Mouse (Mus musculus): Measurements from ENCODE around the gene Diras2. TPM values are rescaled to one million over a fixed set of nuclear protein-coding genes. Genes with fewer than 3 reads are reported as not detected.
A peak's percentile ranks its signal among the peaks of the same experiment; 100 is the strongest.
"Not testable (repeated sequence)": the region's sequence is repeated elsewhere in the genome, so short reads cannot be mapped to it uniquely, and the experiment has no call there.

The Diras2 gene
- total and polyA plus RNA-seq, 2 experiments from 2014 or later, result 6.3 to 47.6 TPM

GRCm38 (mm10) chr13:52507460-52508293 is 23.4 kb downstream of the Diras2 start:
- Histone ChIP-seq H3K4me3 (ENCODE audit: low read depth, low read length) (no peak overlapping the region), H3K36me3 (ENCODE audit: insufficient read depth) (peaks cover 8% of the 10 kb centered on the region; the same call in 1 of the 2 replicates), H3K9me3 (ENCODE audit: low read length) (no peaks in the 10 kb centered on the region), H3K9ac (no peak overlapping the region), H3K27me3 (ENCODE audit: insufficient read depth, low read length) (no peaks in the 10 kb centered on the region), H3K4me1 (ENCODE audit: insufficient read depth) (no peaks in the 10 kb centered on the region), H3K4me2 (ENCODE audit: low read depth) (no peak overlapping the region), H3K27ac (ENCODE audit: low read depth, low read length) (no peak overlapping the region)
- 93% methylated on average over 35 of the region's 35 CpGs for WGBS
- ATAC-seq (no peak), DNase-seq (no peak)
- no peak for TF ChIP-seq CTCF (IDR thresholded peaks at IDR 0.05; ENCODE audit: low read depth)

GRCm38 (mm10) chr13:52506822-52507221 is 24.3 kb downstream of the Diras2 start:
- not testable (repeated sequence) for H3K36me3 ChIP-seq (ENCODE audit: insufficient read depth); H3K9ac ChIP-seq; H3K4me1 ChIP-seq (ENCODE audit: insufficient read depth); H3K27me3 ChIP-seq (ENCODE audit: insufficient read depth, low read length); H3K4me3 ChIP-seq (ENCODE audit: low read depth, low read length); DNase-seq; H3K4me2 ChIP-seq (ENCODE audit: low read depth); ATAC-seq; H3K27ac ChIP-seq (ENCODE audit: low read depth, low read length); H3K9me3 ChIP-seq (ENCODE audit: low read length)
- WGBS, result 81% methylated on average over 3 of the region's 3 CpGs

DNA sequence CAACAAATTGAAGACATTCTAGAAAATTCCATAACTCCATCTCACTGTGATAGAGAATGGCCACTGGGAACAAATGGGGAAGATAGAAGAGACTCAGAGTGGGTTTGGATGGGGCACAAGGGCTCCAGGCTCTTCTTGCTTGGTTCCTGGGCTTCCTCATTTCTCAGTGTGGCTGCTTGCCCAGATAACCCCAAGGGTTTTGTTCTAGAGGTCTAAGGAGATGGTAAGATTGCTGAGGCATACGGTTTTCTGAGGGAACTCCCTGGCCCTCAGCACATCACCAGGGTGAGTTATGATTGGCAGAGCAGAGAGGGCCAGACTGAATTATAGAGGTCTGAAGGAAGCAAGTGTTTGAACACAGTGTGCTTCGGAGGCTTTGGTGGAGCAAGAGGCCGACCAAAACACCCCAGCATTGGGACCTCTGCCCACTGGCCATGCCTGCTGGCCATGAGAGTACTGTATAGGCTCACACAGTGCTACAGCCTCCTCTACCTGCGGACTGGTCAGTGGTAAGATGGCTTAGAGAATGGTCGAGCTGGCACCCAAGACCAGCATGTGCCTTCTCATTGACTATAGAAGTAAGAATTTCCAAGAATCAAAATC is 25.3 kb downstream of the Diras2 start:
- ATAC-seq; H3K4me1 ChIP-seq (ENCODE audit: insufficient read depth); H3K4me3 ChIP-seq (ENCODE audit: low read depth, low read length); H3K9me3 ChIP-seq (ENCODE audit: low read length); DNase-seq; H3K27ac ChIP-seq (ENCODE audit: low read depth, low read length); H3K27me3 ChIP-seq (ENCODE audit: insufficient read depth, low read length); H3K9ac ChIP-seq; H3K4me2 ChIP-seq (ENCODE audit: low read depth); H3K36me3 ChIP-seq (ENCODE audit: insufficient read depth): not testable (repeated sequence)
- WGBS, result 88% methylated on average over 5 of the region's 5 CpGs

DNA sequence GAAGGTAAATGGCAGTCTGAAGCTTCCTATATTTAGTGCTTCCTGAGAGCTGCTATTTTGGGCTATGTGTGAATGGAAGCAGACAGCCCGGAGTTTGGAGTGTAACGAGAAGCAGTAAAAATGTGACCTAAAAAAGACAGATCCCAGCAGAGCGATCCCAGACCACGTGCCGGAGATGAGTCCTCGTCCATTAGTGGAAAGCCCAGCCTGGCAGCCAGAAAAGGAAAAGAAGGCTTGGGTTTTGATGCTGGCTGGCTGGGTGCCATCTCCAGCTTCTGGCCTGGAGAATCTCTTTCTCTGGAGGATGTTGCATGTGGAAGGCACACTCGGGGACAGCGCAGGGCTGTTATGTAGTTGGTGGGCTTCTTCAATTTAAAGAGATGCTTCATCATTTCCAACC is 29.4 kb downstream of the Diras2 start:
- no peak overlapping the region for H3K9ac ChIP-seq
- peak; percentile 86 for ATAC-seq
- WGBS, result 35% methylated on average over 8 of the region's 8 CpGs
- H3K9me3 ChIP-seq (ENCODE audit: low read length), result no peaks in the 10 kb centered on the region
- no peaks in the 10 kb centered on the region for H3K36me3 ChIP-seq (ENCODE audit: insufficient read depth)
- H3K27ac ChIP-seq (ENCODE audit: low read depth, low read length), result peak overlapping the region; percentile 76
- no peak overlapping the region for H3K4me2 ChIP-seq (ENCODE audit: low read depth)
- H3K4me3 ChIP-seq (ENCODE audit: low read depth, low read length), result no peak overlapping the region
- peak; percentile 77 for DNase-seq
- no peaks in the 10 kb centered on the region for H3K27me3 ChIP-seq (ENCODE audit: insufficient read depth, low read length)
- H3K4me1 ChIP-seq (ENCODE audit: insufficient read depth), result peaks cover 5% of the 10 kb centered on the region; the same call in 1 of the 2 replicates
- no peak for TF ChIP-seq CTCF (IDR thresholded peaks at IDR 0.05; ENCODE audit: low read depth)

- no peak overlapping the region for H3K4me2 ChIP-seq (ENCODE audit: low read depth)
- DNase-seq (peak; percentile 42), ATAC-seq (peak; percentile 40; the same call in 1 of the 2 replicates)
- H3K27ac ChIP-seq (ENCODE audit: low read depth, low read length), result 0 out of 2 replicates have a peak overlapping the region, but pooled peaks have one; percentile 9
- H3K9ac ChIP-seq, result no peak overlapping the region
- peaks cover 5% of the 10 kb centered on the region; the same call in 1 of the 2 replicates for H3K4me1 ChIP-seq (ENCODE audit: insufficient read depth)
- no peaks in the 10 kb centered on the region for H3K27me3 ChIP-seq (ENCODE audit: insufficient read depth, low read length)
- no peaks in the 10 kb centered on the region for H3K36me3 ChIP-seq (ENCODE audit: insufficient read depth)
- WGBS, result 65% methylated on average over 4 of the region's 4 CpGs
- H3K9me3 ChIP-seq (ENCODE audit: low read length), result no peaks in the 10 kb centered on the region
- no peak overlapping the region for H3K4me3 ChIP-seq (ENCODE audit: low read depth, low read length)
- TF ChIP-seq CTCF (IDR thresholded peaks at IDR 0.05; ENCODE audit: low read depth), result no peak
These were observed 34.0 kb downstream of the Diras2 start for GRCm38 (mm10) chr13:52497029-52497550.

DNA sequence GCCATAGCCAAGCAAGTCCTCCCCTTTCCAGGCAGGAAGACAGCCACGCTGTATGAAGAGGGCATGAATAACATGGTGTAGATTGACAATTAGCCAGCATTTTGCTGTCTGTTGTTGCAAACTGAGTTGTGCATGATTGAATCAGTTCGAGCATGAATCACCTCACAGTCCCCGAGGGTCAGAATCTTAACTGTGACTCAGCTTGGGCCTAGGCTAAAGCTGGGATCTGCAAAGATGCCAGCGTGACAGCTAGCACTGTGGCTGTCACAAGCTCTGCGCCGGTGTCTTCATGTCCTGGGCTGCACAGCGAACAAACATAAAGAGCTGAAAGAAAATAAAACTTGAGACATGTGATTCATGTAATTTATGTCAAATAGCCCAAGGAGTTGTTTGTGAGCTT is 42.3 kb downstream of the Diras2 start:
- no peak for TF ChIP-seq CTCF (IDR thresholded peaks at IDR 0.05; ENCODE audit: low read depth)
- 73% methylated on average over 7 of the region's 7 CpGs for whole genome bisulfite sequencing

DNA sequence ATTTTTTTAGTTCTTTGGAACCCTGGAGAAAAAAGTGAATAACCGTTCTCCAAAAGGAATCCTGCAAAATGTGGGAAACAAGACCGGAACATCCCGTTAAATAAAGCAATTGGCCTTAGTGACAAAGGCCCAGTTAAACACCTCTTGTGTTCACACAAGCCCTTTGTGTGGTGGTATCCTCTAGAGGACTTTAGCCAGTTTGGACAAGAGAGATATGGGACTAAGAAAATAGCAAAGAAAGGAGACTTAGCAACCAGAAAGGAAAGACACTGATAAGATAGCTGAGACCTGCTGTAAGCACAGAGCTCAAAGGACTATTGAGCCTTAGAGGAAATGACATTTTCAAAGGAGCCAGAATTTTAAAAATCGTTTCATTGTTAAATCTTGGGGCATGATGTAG is 47.0 kb downstream of the Diras2 start:
- WGBS, result 81% methylated on average over 4 of the region's 4 CpGs
- no peak for TF ChIP-seq CTCF (IDR thresholded peaks at IDR 0.05; ENCODE audit: low read depth)
- ATAC-seq, result no peak

More for the DNA sequence above, 42.3 kb downstream of the Diras2 start:
- DNase-seq (no peak), ATAC-seq (no peak)
- Histone ChIP-seq H3K9ac (no peak overlapping the region), H3K9me3 (ENCODE audit: low read length) (no peaks in the 10 kb centered on the region), H3K4me3 (ENCODE audit: low read depth, low read length) (no peak overlapping the region), H3K4me1 (ENCODE audit: insufficient read depth) (no peaks in the 10 kb centered on the region), H3K4me2 (ENCODE audit: low read depth) (no peak overlapping the region), H3K27ac (ENCODE audit: low read depth, low read length) (no peak overlapping the region), H3K36me3 (ENCODE audit: insufficient read depth) (no peaks in the 10 kb centered on the region), H3K27me3 (ENCODE audit: insufficient read depth, low read length) (no peaks in the 10 kb centered on the region)

More for the DNA sequence above, 47.0 kb downstream of the Diras2 start:
- Histone ChIP-seq H3K36me3 (ENCODE audit: insufficient read depth) (no peaks in the 10 kb centered on the region), H3K27ac (ENCODE audit: low read depth, low read length) (no peak overlapping the region), H3K9ac (no peak overlapping the region), H3K4me2 (ENCODE audit: low read depth) (no peak overlapping the region), H3K9me3 (ENCODE audit: low read length) (no peaks in the 10 kb centered on the region), H3K4me3 (ENCODE audit: low read depth, low read length) (no peak overlapping the region), H3K27me3 (ENCODE audit: insufficient read depth, low read length) (no peaks in the 10 kb centered on the region), H3K4me1 (ENCODE audit: insufficient read depth) (no peaks in the 10 kb centered on the region)
- DNase-seq, result no peak

Data from forebrain, postnatal 0 days (tissue).